Mouse (Mus musculus) MEL (cell line): Measurements from ENCODE around the gene Crxos. TPM values are rescaled to one million over a fixed set of nuclear protein-coding genes. Genes with fewer than 3 reads are reported as not detected.

ENCODE experiments used
- polyA plus RNA-seq, 2 experiments: library from polyadenylated mRNA; stranded (reverse) in 1 of 2; unstranded in 1 of 2; fragments of >175 nt in 1 of 2; fragments of >200 nt in 1 of 2; gene quantifications; 2 replicates each; pipeline versions ENCODE4 v1.2.1 to v1.2.4; 2012; ENCODE audit warnings: low replicate concordance in 2 of 2, low read depth in 1 of 2; ENCODE audit not compliant: insufficient read length in 2 of 2, insufficient read depth in 1 of 2, missing spikeins in 1 of 2
- total RNA-seq: library from RNA; depleted of rRNA; stranded (reverse); fragments of 300-350 nt; gene quantifications from 2 replicates; pipeline ENCODE4 v1.2.3, GENCODE M21; 2012; rRNA removed

Gene Crxos
- total and polyA plus RNA-seq, 3 experiments, result 0.10 TPM; not detected in 2

Other genes starting within 250 kb of the Crxos start
- gene Obox3, start 242.7 kb upstream of the Crxos start, total RNA-seq, result not detected in 2 replicates
- gene Obox3, start 242.7 kb upstream of the Crxos start, polyA plus RNA-seq, result not detected
- not detected in 2 replicates for gene Obox5, start 132.5 kb upstream of the Crxos start, total RNA-seq
- gene Obox5, start 132.5 kb upstream of the Crxos start, polyA plus RNA-seq, result not detected
- not detected in 2 replicates for gene Obox6, start 42.9 kb upstream of the Crxos start, total RNA-seq
- gene Obox6, start 42.9 kb upstream of the Crxos start, polyA plus RNA-seq, result not detected
- gene Crx, start 2.6 kb upstream of the Crxos start, total RNA-seq, result not detected in 2 replicates
- not detected for gene Crx, start 2.6 kb upstream of the Crxos start, polyA plus RNA-seq
- gene Selenow, start 39.8 kb downstream of the Crxos start, total RNA-seq, result 13.1 and 15.8 TPM in 2 replicates
- gene Selenow, start 39.8 kb downstream of the Crxos start, polyA plus RNA-seq, result 10 to 100 TPM in 1 of 2 experiments, not detected in 1; 71.2 TPM
- gene Nop53, start 63.5 kb downstream of the Crxos start, total RNA-seq, result 310 and 359 TPM in 2 replicates
- 100 to 1,000 TPM in 1 of 2 experiments, not detected in 1; 482 TPM for gene Nop53, start 63.5 kb downstream of the Crxos start, polyA plus RNA-seq
- gene Ehd2, start 85.0 kb downstream of the Crxos start, total RNA-seq, result 2.5 and 3.2 TPM in 2 replicates
- gene Ehd2, start 85.0 kb downstream of the Crxos start, polyA plus RNA-seq, result 1 to 10 TPM in 1 of 2 experiments, not detected in 1; 6.2 TPM
- gene Bicra, start 165.3 kb downstream of the Crxos start, total RNA-seq, result 0.81 and 1.5 TPM in 2 replicates
- 10 to 100 TPM in 1 of 2 experiments, not detected in 1; 14.1 TPM for gene Bicra, start 165.3 kb downstream of the Crxos start, polyA plus RNA-seq
- gene Zfp541, start 179.2 kb downstream of the Crxos start, total RNA-seq, result not detected in 2 replicates
- gene Zfp541, start 179.2 kb downstream of the Crxos start, polyA plus RNA-seq, result under 1 TPM in 1 of 2 experiments, not detected in 1; 0.01 TPM
- 52.6 and 56.1 TPM in 2 replicates for gene Napa, start 215.8 kb downstream of the Crxos start, total RNA-seq
- gene Napa, start 215.8 kb downstream of the Crxos start, polyA plus RNA-seq, result 100 to 1,000 TPM in 1 of 2 experiments, not detected in 1; 132 TPM
- gene Kptn, start 237.3 kb downstream of the Crxos start, total RNA-seq, result 16.5 and 17.8 TPM in 2 replicates
- 10 to 100 TPM in 1 of 2 experiments, not detected in 1; 19.6 TPM for gene Kptn, start 237.3 kb downstream of the Crxos start, polyA plus RNA-seq
- not detected in 2 replicates for gene Slc8a2, start 247.2 kb downstream of the Crxos start, total RNA-seq
- under 1 TPM in 1 of 2 experiments, not detected in 1; 0.06 TPM for gene Slc8a2, start 247.2 kb downstream of the Crxos start, polyA plus RNA-seq